Mouse (Mus musculus) neural tube, embryonic 12.5 days (tissue): ENCODE results near the gene Itga2. TPM values are rescaled to one million over a fixed set of nuclear protein-coding genes. Genes with fewer than 3 reads are reported as not detected.

ENCODE experiments used
- ATAC-seq: fragments of 200-750 bp; cut with Nextera tagmentation; 2 replicates; pipeline ENCODE4 v1.8.0; 2017; ENCODE audit warnings: low read depth, mild to moderate bottlenecking, moderate TSS enrichment, moderate library complexity; ENCODE audit not compliant: low FRiP score
- H3K27ac ChIP-seq: fragments of 300-500 bp; sonication (generic); 2 replicates; pipeline ENCODE4 v1.5.1; 2016
- H3K27me3 ChIP-seq: fragments of 300-500 bp; sonication (generic); replicated peaks from 2 replicates; pipeline ENCODE4 v1.6.1; 2016; ENCODE audit warnings: mild to moderate bottlenecking
- H3K36me3 ChIP-seq: fragments of 300-500 bp; sonication (generic); 2 replicates; pipeline ENCODE4 v1.6.1; 2016; ENCODE audit warnings: mild to moderate bottlenecking
- H3K4me1 ChIP-seq: fragments of 300-500 bp; sonication (generic); 2 replicates; pipeline ENCODE4 v1.6.1; 2016
- H3K4me2 ChIP-seq: fragments of 300-500 bp; sonication (generic); replicated peaks from 2 replicates; pipeline ENCODE4 v1.6.1; 2016; ENCODE audit warnings: mild to moderate bottlenecking
- H3K4me3 ChIP-seq: fragments of 300-500 bp; sonication (generic); 2 replicates; pipeline ENCODE4 v1.5.1; 2016
- H3K9ac ChIP-seq: fragments of 300-500 bp; sonication (generic); 2 replicates; pipeline ENCODE4 v1.6.1; 2016; ENCODE audit warnings: mild to moderate bottlenecking
- H3K9me3 ChIP-seq: fragments of 300-500 bp; sonication (generic); 2 replicates; pipeline ENCODE4 v1.6.1; 2016; ENCODE audit warnings: mild to moderate bottlenecking
- WGBS: fragments of 180-500 bp; shearing (Covaris S2); methylation state at CpG from one replicate; pipeline ENCODE4 v1.1.7; 2016; 5-methylcytosine and 5-hydroxymethylcytosine counted together
- polyA plus RNA-seq: library from polyadenylated mRNA; unstranded; fragments of >200 nt; fragmentation: Nextera tagmentation; extraction: Ambion mirVana; gene quantifications from 2 replicates; pipeline ENCODE4 v1.2.1, GENCODE M21; 2016

Itga2 gene
- polyA plus RNA-seq, 1 experiment from 2014 or later, result 1.3 TPM

- no peaks in the 10 kb centered on the region for H3K36me3 ChIP-seq
- no peak overlapping the region for H3K4me2 ChIP-seq
- H3K27ac ChIP-seq, result no peak overlapping the region
- H3K9me3 ChIP-seq, result no peaks in the 10 kb centered on the region
- H3K27me3 ChIP-seq, result no peaks in the 10 kb centered on the region
- no peak for ATAC-seq
- no peak overlapping the region for H3K4me3 ChIP-seq
- 79% methylated on average over 2 of the region's 2 CpGs for WGBS
- H3K4me1 ChIP-seq, result no peaks in the 10 kb centered on the region
- no peak overlapping the region for H3K9ac ChIP-seq
These were observed 128.9 kb downstream of the Itga2 start for GRCm38 (mm10) chr13:114802971-114803370.

GRCm38 (mm10) chr13:114801857-114802256 lies 130.0 kb downstream of the Itga2 start:
- Histone ChIP-seq H3K36me3 (no peaks in the 10 kb centered on the region), H3K9ac (no peak overlapping the region), H3K27me3 (no peaks in the 10 kb centered on the region), H3K27ac (no peak overlapping the region), H3K9me3 (no peaks in the 10 kb centered on the region), H3K4me1 (no peaks in the 10 kb centered on the region), H3K4me3 (no peak overlapping the region), H3K4me2 (no peak overlapping the region)
- 79% methylated on average over 3 of the region's 3 CpGs for WGBS
- no peak for ATAC-seq

- no peak overlapping the region for H3K4me2 ChIP-seq
- no peak overlapping the region for H3K27ac ChIP-seq
- no peak overlapping the region for H3K4me3 ChIP-seq
- H3K36me3 ChIP-seq, result no peaks in the 10 kb centered on the region
- H3K9ac ChIP-seq, result no peak overlapping the region
- H3K27me3 ChIP-seq, result no peaks in the 10 kb centered on the region
- ATAC-seq, result peak; percentile 48
- no peaks in the 10 kb centered on the region for H3K4me1 ChIP-seq
- 50% methylated on average over 6 of the region's 6 CpGs for WGBS
- H3K9me3 ChIP-seq, result no peaks in the 10 kb centered on the region
These were observed 138.5 kb downstream of the Itga2 start for GRCm38 (mm10) chr13:114793250-114794030.

- H3K9me3 ChIP-seq, result no peaks in the 10 kb centered on the region
- no peaks in the 10 kb centered on the region for H3K27me3 ChIP-seq
- no peak overlapping the region for H3K9ac ChIP-seq
- 79% methylated on average over 1 of the region's 1 CpGs for WGBS
- H3K4me2 ChIP-seq, result no peak overlapping the region
- H3K4me3 ChIP-seq, result no peak overlapping the region
- no peaks in the 10 kb centered on the region for H3K4me1 ChIP-seq
- H3K27ac ChIP-seq, result no peak overlapping the region
- ATAC-seq, result no peak
- H3K36me3 ChIP-seq, result no peaks in the 10 kb centered on the region
These were observed 140.4 kb downstream of the Itga2 start for GRCm38 (mm10) chr13:114791511-114791910.

Other genes with a start within 250 kb of the Itga2 start
- gene Mocs2, start 113.9 kb downstream of the Itga2 start, polyA plus RNA-seq, result 83.1 and 88.1 TPM in 2 replicates
- 4.1 and 5.2 TPM in 2 replicates for gene Pelo, start 158.1 kb upstream of the Itga2 start, polyA plus RNA-seq
- 2.7 and 4.1 TPM in 2 replicates for gene Gm49395, start 169.8 kb upstream of the Itga2 start, polyA plus RNA-seq
- gene Itga1, start 169.9 kb upstream of the Itga2 start, polyA plus RNA-seq, result 7.1 and 8.0 TPM in 2 replicates